ENCODE assay signal across 8 mouse cellular contexts in genomic region chr4:109201582-109202424, GRCm38 (mm10). TPM values are rescaled to one million over a fixed set of nuclear protein-coding genes. Genes with fewer than 3 reads are reported as not detected.
DNase-seq lines count a peak whose midpoint lies in the region; ATAC-seq lines count a peak whose summit lies in the region.

TSS of gene Osbpl9 (minus strand) at chr4:109202272.

- ATAC-seq in megakaryocyte progenitor cell, adult 5-6 weeks (replicated peaks; ENCODE audit: poor library complexity) = peak; percentile 93

- peak; percentile 96 for DNase-seq in adipocyte (ENCODE audit: low spot score)
- peak; percentile 98 for DNase-seq in embryo, embryonic 10 days (ENCODE audit: low spot score)
- peak; percentile 98 for DNase-seq in gastrocnemius, postnatal 10 days
- DNase-seq in induced T-regulatory cell, adult 2 months (ENCODE audit: low read depth) = peak; percentile 98
- peak; percentile 92 to 97 for DNase-seq in left cerebral cortex, adult 9 months (ENCODE audit: low spot score in 2 of 2)
- DNase-seq in right cerebral cortex, postnatal 14 days = peak; percentile 99
- peak; percentile 99 for DNase-seq in urinary bladder, postnatal 36 days (ENCODE audit: low spot score in 2 of 2)

RNA-seq across cellular contexts. Expression of gene Osbpl9, which starts in this region (rescaled TPM):
- 10 to 100 TPM; 93.6 to 98.0 TPM for total RNA-seq in gastrocnemius, postnatal 10 days (2021)
- total RNA-seq in megakaryocyte progenitor cell, adult 5-6 weeks (2015) = 77.4 and 99.6 TPM in 2 replicates
- total RNA-seq in megakaryocyte progenitor cell, adult 5-6 weeks (2017) = 61.7 and 64.3 TPM in 2 replicates

Comparison
In these comparisons a context has a peak if more than half of its experiments do, and no peak if none do; other contexts are left out.
1. Peak in every context shown above with its lines: DNase-seq and ATAC-seq.